Mouse (Mus musculus) spleen, adult 12 weeks (tissue): ENCODE data around the gene Iqcb1.
"Not testable (repeated sequence)": the region's sequence is repeated elsewhere in the genome, so short reads cannot be mapped to it uniquely, and the experiment has no call there.

Experiments used
- DNase-seq: peaks from one replicate; pipeline ENCODE4 v3.0.0; 2022; ENCODE audit warnings: low spot score

Gene Iqcb1

DNA sequence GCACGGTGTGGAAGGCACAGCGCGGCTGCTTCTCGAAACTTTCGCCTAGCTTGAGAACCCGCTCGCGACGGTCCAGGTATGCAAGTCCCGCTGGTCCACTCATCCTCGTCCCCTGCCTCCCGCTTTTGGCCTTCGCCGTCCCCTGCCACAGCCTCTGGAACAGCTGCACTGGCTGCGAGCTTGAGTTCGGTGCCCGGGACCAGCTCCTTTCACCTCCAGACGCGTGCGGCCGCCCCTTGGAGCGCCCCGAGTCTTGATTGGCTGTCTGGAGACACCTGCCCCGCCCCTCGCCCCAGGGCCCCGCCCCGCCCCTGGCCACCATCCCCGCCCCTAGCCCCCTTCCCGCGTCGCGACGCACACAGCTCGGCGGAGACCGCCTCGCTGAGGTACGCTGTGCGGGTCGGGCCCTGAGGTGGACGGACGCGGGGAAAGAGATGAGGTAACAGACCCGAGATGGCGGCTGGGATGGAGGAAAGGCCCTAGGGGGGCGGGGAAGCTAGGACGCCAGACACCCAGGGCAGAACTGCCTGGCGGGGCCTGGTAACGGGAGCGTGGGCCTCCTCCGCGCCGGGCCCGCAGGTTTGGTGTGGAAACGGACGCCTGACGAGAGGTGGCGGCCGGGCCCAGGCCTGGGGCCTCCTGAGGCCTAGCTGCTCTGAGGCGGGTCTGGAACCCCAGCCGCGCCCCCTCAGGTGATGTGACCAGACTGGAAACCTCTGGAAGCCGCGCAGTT, at the start of gene Iqcb1:
Gene Iqcb1, plus strand, starts transcription at position 332 of the 733 bp plus-strand sequence.
- peak; percentile 80 for DNase-seq

DNA sequence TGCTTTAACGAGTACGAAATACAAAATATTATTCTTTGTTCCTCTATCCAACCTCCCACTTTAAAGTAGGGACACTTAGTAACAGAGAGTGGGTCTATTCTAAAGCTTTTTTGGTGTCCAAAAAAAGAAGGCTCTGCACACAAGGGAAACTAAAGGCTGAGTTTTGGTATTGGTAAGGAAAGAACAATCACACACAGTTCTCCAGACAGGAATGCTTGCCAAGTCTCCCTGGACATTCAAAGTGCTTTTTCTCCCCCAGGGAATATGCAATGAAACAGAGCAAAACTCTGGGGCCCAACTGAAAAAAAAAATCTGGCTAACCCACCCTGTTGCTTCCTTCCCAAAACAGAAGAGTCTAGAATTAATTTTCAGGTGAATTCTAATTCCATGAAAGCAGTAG, 44.0 kb upstream of the Iqcb1 start:
- DNase-seq = no peak

DNA sequence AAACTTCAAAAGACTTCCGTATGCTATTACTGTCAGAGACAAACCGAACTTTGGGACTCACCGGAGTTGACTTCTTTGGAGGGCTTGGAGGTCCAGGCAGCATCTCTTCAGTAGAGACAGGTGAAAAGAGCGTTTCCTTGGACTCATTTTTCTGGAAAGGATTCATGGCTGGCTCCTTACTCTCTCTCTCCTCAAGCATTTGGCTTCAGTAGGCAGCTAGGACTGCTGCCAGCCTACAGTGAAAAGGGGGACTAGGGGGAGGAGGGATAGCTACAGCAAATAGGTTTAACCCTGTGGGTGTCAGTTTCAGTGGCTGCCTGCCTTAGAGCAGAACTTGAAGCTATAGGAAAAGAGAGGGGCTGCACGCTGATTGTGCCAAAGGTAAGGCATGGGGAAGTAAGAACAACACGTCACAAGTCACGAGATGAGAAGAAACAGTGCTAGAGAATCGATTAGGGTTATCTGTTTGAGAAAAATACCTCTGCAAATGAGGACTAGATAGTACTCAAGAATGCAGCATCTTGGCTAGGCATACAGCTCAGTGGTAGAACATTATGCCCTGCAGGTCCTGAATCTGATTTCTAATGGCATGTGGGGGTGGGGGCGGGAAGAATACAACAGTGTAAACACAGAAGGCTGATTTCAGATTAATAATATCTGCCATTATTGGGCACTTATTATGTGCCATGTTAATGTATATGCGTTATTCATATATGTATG, 43.4 kb upstream of the Iqcb1 start, which contains the start of gene Slc15a2:
Gene Slc15a2, minus strand, starts transcription at position 369 of the 720 bp plus-strand sequence.
- DNase-seq = no peak

DNA sequence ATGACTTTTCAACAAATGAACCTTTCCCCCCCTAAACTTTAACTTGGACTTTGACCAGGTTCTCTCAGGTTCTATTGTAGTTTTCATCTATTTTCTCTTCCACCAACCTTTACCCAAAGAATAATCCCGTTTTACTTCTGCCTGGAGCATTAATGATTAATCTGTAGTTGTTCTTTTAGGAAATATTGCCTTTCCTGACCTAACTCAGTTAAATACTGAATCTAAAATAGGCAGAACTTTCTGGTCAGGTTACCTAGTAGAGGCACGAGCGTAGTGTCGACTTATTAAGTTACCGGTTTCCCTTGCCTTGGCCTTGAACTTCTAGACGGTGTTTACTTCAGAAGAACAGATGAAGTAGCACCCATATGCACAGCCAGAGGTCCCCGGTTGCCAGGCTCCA, 41.7 kb upstream of the Iqcb1 start:
- DNase-seq = no peak

DNA sequence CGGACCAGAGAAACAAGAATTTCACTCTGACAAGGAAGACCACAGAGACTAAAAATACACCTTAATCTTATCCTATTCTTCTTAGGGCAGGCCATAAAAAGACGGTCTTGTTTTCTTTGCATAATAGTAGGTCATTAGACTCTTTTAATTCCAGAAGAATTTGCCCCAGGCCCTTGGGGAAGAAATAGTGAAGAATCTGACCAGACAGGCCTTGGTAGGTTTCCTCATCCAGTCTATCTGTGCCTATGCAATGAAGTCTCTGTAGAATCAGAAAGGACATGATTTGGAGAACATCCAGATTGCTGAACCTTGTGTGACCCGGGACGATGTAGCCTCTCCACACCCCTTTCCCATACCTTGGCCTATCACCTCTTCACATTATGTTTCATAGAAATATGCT, 38.0 kb upstream of the Iqcb1 start:
- no peak for DNase-seq

DNA sequence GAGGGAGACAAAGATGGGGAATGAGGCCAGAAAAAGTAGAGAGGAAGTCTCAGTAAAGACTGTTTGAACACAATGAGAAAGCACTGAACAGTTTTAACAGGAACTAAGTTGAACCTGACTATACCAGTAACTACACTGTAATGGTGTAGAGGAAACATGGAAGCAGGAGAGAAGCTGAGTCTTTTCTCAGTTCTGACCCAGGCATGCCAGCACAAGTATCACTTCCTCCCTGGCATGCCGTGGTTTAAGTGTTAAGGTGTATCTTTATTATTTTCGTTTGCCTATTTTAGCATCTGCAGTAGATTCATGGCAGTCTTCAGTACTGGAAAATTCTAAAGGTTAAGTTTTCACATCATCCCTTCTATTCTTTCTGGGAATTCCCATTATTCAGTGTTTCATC, 33.2 kb upstream of the Iqcb1 start:
- DNase-seq = no peak

DNA sequence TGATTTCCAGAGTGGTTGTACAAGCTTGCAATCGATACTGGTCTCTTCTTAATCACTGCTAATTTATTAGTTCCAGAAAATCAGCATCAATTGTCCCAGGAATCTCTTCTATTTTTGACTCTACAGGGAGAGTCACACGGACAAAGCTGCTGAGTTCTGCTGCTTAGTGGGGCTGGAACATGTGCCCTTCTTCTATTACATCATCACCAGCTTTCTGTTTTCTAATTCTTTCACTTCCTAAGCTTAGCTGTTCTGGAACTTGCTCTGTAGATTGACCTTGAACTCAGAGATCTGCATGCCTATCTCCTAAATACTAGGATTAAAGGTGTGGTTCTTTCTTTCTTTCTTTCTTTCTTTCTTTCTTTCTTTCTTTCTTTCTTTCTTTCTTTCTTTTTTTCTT, 29.9 kb upstream of the Iqcb1 start:
- DNase-seq = no peak

DNA sequence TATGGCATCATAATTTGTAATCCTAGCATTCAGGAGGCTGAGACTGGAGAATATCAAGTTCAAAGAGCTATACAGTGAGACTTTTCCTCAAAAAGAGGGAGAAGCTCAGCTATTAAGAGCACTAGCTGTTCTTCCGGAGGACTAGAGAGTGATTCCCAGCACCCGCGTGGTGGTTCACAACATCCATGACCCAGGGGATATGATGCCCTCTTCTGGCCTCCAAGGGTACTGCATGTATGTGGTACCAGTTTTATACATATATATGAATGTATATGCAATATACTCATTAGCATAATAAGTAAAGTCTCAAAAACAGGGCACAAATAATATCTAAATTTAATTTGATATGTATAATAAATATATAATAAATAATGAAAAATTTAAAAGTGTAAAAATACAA, 25.8 kb upstream of the Iqcb1 start:
- no peak for DNase-seq

DNA sequence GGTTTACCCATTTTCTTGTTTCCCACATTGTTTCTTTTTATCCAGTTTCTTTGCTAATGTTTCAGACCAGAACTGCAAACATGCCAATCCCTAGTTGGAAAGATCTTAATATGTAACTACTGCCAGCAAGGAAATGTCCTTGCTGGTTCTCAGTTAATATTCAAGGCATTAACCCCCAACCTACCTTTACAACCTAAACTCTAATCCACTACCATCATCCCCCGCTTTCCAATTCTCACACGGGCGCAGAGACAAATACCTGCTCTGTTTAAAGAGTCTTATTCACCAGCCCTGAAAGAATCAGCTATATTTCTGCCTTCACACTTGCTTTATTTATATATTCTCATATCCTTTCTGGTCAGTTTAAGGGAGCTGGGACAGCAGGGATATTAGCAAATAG, 19.6 kb upstream of the Iqcb1 start:
- DNase-seq = no peak

DNA sequence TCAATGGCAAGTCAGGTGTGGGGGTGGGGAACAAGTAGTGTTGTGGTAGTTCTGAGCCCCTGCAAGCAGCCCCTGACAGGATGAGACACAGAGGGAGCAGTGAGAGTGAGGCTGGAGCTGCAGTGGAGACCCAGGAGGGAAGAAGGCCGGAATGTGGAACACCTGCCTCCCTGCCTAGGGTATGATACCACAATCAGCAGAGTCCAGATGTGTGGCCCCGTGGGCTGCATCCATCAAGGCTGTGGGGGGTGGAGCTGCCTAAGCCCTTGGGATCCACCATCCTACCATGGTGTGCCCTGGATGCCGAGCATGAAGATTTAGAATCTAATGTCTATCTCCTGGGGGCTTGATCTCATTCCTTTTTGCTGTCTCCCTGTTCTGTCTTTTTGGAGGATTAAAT, 14.5 kb upstream of the Iqcb1 start:
- no peak for DNase-seq

DNA sequence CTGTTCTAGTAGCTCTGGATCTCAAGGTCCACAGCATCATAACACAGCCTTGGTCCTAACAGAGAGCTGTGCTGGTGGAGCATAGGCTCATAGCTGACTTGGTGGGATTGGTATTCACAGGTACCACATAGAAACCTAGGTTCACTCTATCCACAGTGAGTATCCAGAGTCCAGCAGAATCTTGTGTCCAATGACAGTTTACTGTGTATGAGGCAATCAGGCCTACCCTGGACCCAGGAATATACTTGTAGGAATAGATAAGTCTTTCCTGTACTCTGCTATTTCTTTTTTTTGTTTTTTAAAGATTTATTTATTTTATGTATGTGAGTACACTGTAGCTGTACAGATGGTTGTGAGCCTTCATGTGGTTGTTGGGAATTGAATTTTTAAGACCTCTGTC, 11.3 kb upstream of the Iqcb1 start:
- DNase-seq = no peak

DNA sequence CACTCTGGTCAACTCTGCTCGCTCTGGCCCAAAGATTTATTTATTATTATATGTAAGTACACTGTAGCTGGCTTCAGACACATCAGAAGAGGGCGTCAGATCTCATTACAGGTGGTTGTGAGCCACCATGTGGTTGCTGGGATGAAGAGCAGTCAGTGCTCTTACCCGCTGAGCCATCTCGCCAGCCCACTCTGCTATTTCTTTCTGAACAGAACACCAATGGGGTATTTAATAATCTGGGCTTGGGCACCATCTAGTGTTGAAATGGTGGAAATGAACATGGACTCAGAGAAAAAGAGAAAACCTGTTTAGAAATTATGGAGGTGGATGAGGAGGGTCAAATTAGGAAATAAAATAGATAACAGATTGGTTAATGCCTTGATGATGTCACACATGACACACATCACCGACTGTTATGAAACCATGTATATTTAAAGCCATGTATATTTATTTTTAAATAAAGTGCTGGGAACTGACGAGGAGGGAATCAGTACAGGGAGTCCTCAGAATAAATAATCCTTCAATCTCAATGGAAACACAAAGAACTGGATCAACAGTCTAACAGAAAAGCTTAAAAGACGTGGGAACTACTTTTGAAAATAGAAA, 10.8 kb upstream of the Iqcb1 start:
- DNase-seq = peak; percentile 39

DNA sequence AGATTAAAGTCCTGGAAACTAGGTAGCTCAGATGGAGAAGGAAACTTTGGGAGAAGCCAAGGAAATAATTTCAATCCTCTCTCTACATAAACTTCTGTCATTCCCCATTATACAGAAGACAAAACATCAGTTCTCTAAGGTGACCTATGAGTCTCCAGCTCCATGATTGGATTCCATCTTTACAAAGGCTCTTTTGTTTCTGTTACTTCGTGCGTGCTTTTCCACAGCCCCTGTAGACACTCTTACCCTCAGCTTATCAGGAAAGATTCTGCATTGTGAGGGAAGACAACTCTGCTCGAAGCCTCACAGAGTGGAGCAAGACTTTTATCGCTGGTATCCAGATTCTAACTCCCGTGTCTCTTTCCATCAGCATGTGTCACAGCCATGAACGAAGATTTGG, 8.2 kb upstream of the Iqcb1 start:
- no peak for DNase-seq

DNA sequence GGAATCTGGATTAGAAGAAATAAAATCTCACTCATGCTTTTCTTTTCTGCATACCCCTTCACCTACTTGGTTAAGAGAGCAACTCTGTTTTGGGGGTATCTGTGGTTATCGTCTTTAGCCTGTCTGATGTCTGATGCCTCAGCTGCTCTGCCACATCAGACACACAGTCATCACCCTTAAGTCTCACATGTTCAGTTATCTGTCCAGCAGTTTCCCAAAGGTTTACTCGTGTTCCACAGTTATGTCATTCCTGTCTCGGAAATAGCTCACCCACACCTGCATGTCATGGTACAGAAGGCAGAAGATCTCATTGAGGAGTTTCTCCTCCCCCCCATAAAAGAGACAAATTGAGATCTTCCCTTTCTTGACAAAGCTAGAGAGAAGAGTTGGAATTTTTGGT, 7.4 kb upstream of the Iqcb1 start:
- DNase-seq = no peak

DNA sequence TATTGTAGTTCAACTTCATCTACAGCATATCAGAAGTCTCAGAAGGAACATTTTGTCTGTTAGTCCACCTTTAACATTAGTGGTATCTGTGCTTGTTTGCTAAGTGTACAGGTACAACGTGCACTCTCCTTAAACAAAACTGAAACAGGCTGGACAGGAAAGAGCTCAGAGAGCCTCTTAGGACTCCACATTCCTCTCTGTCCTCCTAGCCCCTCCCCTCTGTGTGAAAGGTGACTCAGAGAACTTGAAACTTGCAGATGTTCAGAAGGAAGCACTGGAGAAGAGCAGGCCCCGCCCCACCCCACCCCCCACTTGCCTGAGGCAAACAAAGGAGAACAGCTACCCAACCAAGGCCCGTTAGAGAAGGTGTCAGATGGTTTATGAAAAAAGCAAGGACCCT, 6.7 kb upstream of the Iqcb1 start:
- no peak for DNase-seq

DNA sequence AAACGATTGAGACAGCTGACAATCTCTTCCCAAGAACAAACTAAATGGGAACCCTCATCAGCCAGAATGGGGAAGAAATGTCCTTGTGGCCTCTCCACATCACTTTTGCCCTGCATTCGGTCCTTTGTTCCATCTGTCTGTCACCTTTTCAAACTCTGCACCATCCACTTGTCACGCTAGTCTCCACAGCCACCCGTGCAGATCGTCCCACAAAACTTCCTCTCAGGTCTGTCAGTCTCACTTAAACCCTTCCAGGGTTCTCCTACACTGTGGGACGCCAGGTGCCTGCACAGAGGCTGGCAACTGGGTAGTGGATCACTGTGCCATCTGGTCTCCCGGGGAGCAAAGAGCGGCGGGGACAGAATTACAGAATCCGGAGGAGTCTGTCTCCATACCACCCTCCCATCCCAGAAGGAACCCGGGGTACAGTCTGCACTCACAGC, 553 bp upstream of the Iqcb1 start:
- DNase-seq = no peak

DNA sequence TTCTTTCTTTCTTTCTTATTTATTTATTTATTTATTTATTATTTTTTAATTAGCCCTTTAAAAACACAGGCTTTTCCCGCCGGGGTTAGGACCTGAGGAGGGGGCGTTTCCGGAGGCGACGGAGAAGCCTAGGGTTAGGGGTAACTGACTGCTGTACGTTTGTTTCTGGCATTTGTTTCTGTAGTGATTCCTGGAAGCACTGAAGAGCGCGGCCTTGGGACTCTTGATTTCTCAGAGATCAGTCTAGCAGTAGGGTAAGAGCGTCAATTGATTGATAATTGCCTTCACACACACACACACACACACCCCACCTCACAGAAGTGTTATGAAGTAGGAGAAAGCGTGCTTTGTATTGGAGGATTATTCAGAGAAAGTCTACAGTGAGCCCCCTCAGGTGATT, 635 bp downstream of the Iqcb1 start:
- no peak for DNase-seq

DNA sequence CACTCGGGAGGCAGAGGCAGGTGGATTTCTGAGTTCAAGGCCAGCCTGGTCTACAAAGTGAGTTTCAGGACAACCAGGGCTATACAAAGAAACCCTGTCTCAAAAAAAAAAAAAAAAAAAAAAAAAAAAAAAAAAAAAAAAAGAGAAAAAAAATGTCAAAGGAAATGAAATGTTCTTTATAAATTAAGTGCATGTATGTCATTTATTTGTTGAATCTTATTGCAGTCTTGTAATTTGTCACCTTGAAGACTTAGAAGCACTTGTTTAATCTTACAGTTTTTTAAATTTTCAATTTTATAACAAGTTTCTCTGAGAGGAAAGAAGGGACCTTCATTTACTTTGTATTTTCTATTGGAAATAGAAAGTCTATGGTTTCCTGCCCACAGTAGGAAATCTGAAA, 18.7 kb downstream of the Iqcb1 start:
- not testable (repeated sequence) for DNase-seq

DNA sequence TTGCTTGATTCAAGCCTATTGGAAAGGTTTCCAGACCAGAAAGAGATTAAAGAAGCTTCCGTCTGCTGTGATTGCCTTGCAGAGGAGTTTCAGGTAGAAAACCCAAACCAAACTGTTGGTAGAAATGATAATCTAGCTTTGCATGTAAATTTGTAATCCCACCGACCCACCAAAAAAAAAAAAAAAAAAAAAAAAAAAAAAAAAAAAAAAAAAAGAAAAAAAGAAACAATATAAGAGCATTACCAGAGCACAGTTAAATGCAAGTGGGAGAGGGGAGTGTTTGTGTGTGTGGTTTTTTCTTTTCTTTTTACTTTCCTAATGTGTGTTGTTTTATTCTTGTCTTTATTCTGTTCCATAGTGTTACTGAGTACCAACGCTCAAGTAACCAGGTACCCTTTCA, 23.0 kb downstream of the Iqcb1 start:
- DNase-seq = no peak

DNA sequence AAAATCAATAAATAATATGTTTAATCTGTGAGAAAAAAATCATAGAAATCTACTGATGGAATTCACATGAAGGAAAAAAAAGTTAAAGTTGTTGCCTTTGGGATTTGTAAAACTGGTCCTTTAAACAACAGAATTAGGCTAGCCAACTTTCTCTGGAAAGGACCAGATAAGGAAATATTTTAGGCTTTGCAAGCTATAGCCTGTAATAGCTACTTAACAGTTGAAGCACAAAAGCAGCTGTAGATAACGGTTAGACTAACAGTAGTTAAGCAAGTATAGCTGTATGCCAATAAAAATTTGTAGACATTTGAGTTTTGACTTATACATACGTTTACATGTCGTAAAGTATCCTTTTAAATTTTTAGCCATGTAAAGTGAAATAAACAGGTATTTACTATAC, 35.4 kb downstream of the Iqcb1 start:
- DNase-seq = no peak

DNA sequence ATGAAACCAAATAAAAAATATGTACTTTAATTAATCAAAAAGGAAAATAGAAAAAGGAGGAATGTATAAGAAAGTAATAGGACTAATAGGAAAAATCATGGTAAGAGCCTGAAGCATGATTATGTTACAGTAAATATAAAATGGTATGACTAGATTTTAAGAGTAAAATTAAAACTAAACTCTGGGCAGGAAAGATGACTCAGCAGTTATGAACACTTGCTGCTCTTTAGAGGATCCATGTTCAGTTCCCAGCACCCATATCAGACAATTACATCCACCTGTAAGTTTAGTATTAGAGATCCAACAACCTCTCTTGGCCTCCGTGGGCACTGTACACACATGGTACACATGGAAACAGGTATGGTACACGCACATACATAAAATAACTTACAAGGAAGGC, 41.3 kb downstream of the Iqcb1 start:
- DNase-seq = no peak

DNA sequence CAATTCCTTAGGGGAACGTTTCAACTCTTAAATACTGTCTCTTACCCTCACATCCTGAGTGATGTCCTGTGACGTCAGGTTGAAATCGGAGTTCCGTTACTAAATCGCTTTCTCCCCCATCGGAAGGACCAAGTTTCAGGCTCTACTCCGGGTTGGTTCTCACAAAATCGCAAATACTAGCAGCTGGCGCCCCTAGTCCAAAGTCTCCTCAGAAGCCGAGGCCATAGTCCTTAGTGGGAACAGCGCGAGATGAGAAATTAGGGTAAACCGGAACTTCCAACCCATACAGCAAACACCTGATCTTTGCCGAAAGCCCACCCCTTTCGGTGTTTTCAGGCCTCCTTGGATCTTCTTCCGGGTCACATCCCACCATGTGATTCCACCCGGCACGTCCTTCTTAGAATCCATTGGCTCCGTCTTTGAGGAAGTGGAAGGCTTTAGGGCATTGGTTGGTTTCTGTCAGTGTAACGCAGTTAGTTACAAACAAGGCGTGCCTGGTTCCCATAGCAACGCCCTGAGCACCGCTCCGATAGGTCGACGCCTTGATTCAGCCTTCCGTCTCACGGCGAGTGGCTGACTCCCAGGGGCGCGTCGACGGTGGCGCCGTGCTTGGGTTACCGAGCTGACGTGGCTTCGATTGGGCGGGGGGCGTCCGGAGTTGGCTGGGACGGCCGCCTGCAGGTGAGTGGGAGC, 46.5 kb downstream of the Iqcb1 start, which contains the start of the genes Eaf2 and Golgb1:
Gene Eaf2, minus strand, starts transcription at position 421 of the 693 bp plus-strand sequence.
Gene Golgb1, plus strand, starts transcription at position 558 of the 693 bp plus-strand sequence.
- peak; percentile 89 for DNase-seq
